In genomic region chr11:7606652-7607051, GRCm38 (mm10) we compare ENCODE assay signal across 24 mouse cellular contexts.
DNase-seq lines count a peak whose midpoint lies in the region; ATAC-seq and TF ChIP-seq lines count a peak whose summit lies in the region.
"Had no signal": no experiment of that assay in that cellular context is flagged by ENCODE, and none has a peak within 500 bp of the region (broad histone marks: within the 10 kb centered on the region; RNA-seq: fewer than 3 reads in every experiment).

No protein-coding gene starts in this region.

- no peak overlapping the region for H3K4me2 ChIP-seq in liver, embryonic 11.5 days
- H3K4me2 ChIP-seq in liver, postnatal 0 days (ENCODE audit: low read depth, low read length), result no peak overlapping the region
- no peak overlapping the region for H3K4me2 ChIP-seq in liver, embryonic 14.5 days (ENCODE audit: low read depth)
- no peak overlapping the region for H3K4me2 ChIP-seq in liver, embryonic 12.5 days
- H3K4me2 ChIP-seq in midbrain, embryonic 16.5 days (ENCODE audit: low read length), result no peak overlapping the region
- H3K4me2 ChIP-seq: embryonic facial prominence, embryonic 13.5 days; embryonic facial prominence, embryonic 15.5 days; forebrain, embryonic 12.5 days had no signal

- ATAC-seq in liver, embryonic 11.5 days (replicated peaks; ENCODE audit: low FRiP score), result 0 out of 2 replicates have a peak, but pooled peaks have one; percentile 29
- no peak for ATAC-seq in liver, postnatal 0 days
- peak; percentile 53; the same call in 1 of the 2 replicates for ATAC-seq in liver, embryonic 14.5 days (ENCODE audit: insufficient read depth)
- no peak for ATAC-seq in liver, embryonic 12.5 days
- no peak for ATAC-seq in midbrain, embryonic 16.5 days
- ATAC-seq: forebrain, embryonic 14.5 days; forebrain, embryonic 16.5 days had no signal

- H3K4me3 ChIP-seq in liver, embryonic 11.5 days (ENCODE audit: low read depth, low read length), result no peak overlapping the region
- no peak overlapping the region for H3K4me3 ChIP-seq in liver, postnatal 0 days (ENCODE audit: low read depth, low read length)
- no peak overlapping the region for H3K4me3 ChIP-seq in liver, embryonic 14.5 days (ENCODE audit: insufficient read depth in 1 of 2, low read depth in 2 of 2, low read length in 2 of 2)
- H3K4me3 ChIP-seq in liver, embryonic 12.5 days, result no peak overlapping the region
- H3K4me3 ChIP-seq in midbrain, embryonic 16.5 days (ENCODE audit: low read depth, low read length), result no peak overlapping the region
- H3K4me3 ChIP-seq: embryonic facial prominence, embryonic 13.5 days; embryonic facial prominence, embryonic 15.5 days; erythroblast, embryonic 14.5 days; forebrain, embryonic 10.5 days; forebrain, embryonic 12.5 days had no signal

- H3K27ac ChIP-seq in liver, embryonic 11.5 days (ENCODE audit: low read depth, low read length), result no peak overlapping the region
- no peak overlapping the region for H3K27ac ChIP-seq in liver, postnatal 0 days (ENCODE audit: low read depth)
- H3K27ac ChIP-seq in liver, embryonic 14.5 days, result no peak overlapping the region
- H3K27ac ChIP-seq in liver, embryonic 12.5 days, result no peak overlapping the region
- H3K27ac ChIP-seq in midbrain, embryonic 16.5 days (ENCODE audit: low read length), result no peak overlapping the region
- H3K27ac ChIP-seq: embryonic facial prominence, embryonic 13.5 days; embryonic facial prominence, embryonic 15.5 days; forebrain, embryonic 10.5 days; forebrain, embryonic 12.5 days had no signal

- no peaks in the 10 kb centered on the region for H3K9me3 ChIP-seq in liver, embryonic 11.5 days (ENCODE audit: control insufficient read depth, low read length)
- no peaks in the 10 kb centered on the region for H3K9me3 ChIP-seq in liver, postnatal 0 days (ENCODE audit: low read length)
- H3K9me3 ChIP-seq in liver, embryonic 14.5 days (ENCODE audit: control insufficient read depth, low read length), result no peaks in the 10 kb centered on the region
- H3K9me3 ChIP-seq in liver, embryonic 12.5 days (replicated peaks), result no peaks in the 10 kb centered on the region
- H3K9me3 ChIP-seq in midbrain, embryonic 16.5 days (replicated peaks; ENCODE audit: control insufficient read depth, low read length, poor library complexity, severe bottlenecking), result no peaks in the 10 kb centered on the region
- H3K9me3 ChIP-seq: embryonic facial prominence, embryonic 15.5 days; forebrain, embryonic 10.5 days; forebrain, embryonic 12.5 days had no signal

- H3K27me3 ChIP-seq in liver, embryonic 11.5 days (replicated peaks; ENCODE audit: control insufficient read depth, insufficient read depth, low read length), result no peaks in the 10 kb centered on the region
- no peaks in the 10 kb centered on the region for H3K27me3 ChIP-seq in liver, postnatal 0 days (ENCODE audit: insufficient read depth, low read length)
- H3K27me3 ChIP-seq in liver, embryonic 14.5 days (ENCODE audit: control insufficient read depth, insufficient read depth, low read length), result no peaks in the 10 kb centered on the region
- no peaks in the 10 kb centered on the region for H3K27me3 ChIP-seq in liver, embryonic 12.5 days (replicated peaks)
- H3K27me3 ChIP-seq in midbrain, embryonic 16.5 days (ENCODE audit: control insufficient read depth, insufficient read depth, low read depth, low read length), result no peaks in the 10 kb centered on the region
- H3K27me3 ChIP-seq: embryonic facial prominence, embryonic 13.5 days; embryonic facial prominence, embryonic 15.5 days; forebrain, embryonic 12.5 days had no signal

- no peak for TF ChIP-seq CTCF in liver, postnatal 0 days (IDR thresholded peaks at IDR 0.05; ENCODE audit: low read depth)
- TF ChIP-seq CTCF in liver, embryonic 14.5 days (IDR thresholded peaks at IDR 0.05; ENCODE audit: low read depth), result no peak

- no peak overlapping the region for H3K9ac ChIP-seq in liver, embryonic 11.5 days (ENCODE audit: low read depth, low read length)
- no peak overlapping the region for H3K9ac ChIP-seq in liver, postnatal 0 days (replicated peaks)
- no peak overlapping the region for H3K9ac ChIP-seq in liver, embryonic 14.5 days (replicated peaks)
- H3K9ac ChIP-seq in liver, embryonic 12.5 days, result no peak overlapping the region
- no peak overlapping the region for H3K9ac ChIP-seq in midbrain, embryonic 16.5 days (ENCODE audit: low read depth, low read length)
- H3K9ac ChIP-seq: embryonic facial prominence, embryonic 13.5 days; embryonic facial prominence, embryonic 15.5 days; forebrain, embryonic 12.5 days had no signal

- H3K36me3 ChIP-seq in liver, embryonic 11.5 days (ENCODE audit: control insufficient read depth, insufficient read depth, low read length), result no peaks in the 10 kb centered on the region
- no peaks in the 10 kb centered on the region for H3K36me3 ChIP-seq in liver, postnatal 0 days (replicated peaks; ENCODE audit: insufficient read depth, low read length)
- no peaks in the 10 kb centered on the region for H3K36me3 ChIP-seq in liver, embryonic 14.5 days (replicated peaks; ENCODE audit: control insufficient read depth, insufficient read depth, low read depth)
- H3K36me3 ChIP-seq in liver, embryonic 12.5 days, result no peaks in the 10 kb centered on the region
- H3K36me3 ChIP-seq in midbrain, embryonic 16.5 days (ENCODE audit: control insufficient read depth, insufficient read depth, low read length), result no peaks in the 10 kb centered on the region
- H3K36me3 ChIP-seq: embryonic facial prominence, embryonic 13.5 days; embryonic facial prominence, embryonic 15.5 days; forebrain, embryonic 10.5 days; forebrain, embryonic 12.5 days had no signal

- 56% methylated on average over 7 of the region's 7 CpGs for WGBS in liver, embryonic 11.5 days
- WGBS in liver, postnatal 0 days (ENCODE audit: insufficient replicate concordance), result 46% methylated on average over 7 of the region's 7 CpGs
- 24% methylated on average over 7 of the region's 7 CpGs for WGBS in liver, embryonic 14.5 days (ENCODE audit: insufficient replicate concordance)
- 36% methylated on average over 7 of the region's 7 CpGs for WGBS in liver, embryonic 12.5 days (ENCODE audit: insufficient replicate concordance)
- 81% methylated on average over 7 of the region's 7 CpGs for WGBS in midbrain, embryonic 16.5 days

- H3K4me1 ChIP-seq in liver, embryonic 11.5 days (replicated peaks; ENCODE audit: control insufficient read depth, insufficient read depth, low read length), result no peaks in the 10 kb centered on the region
- no peaks in the 10 kb centered on the region for H3K4me1 ChIP-seq in liver, postnatal 0 days (ENCODE audit: insufficient read depth)
- no peaks in the 10 kb centered on the region for H3K4me1 ChIP-seq in liver, embryonic 14.5 days (replicated peaks; ENCODE audit: control insufficient read depth in 2 of 2, insufficient read depth in 2 of 2, low read length in 1 of 2)
- H3K4me1 ChIP-seq in liver, embryonic 12.5 days, result no peaks in the 10 kb centered on the region
- H3K4me1 ChIP-seq in midbrain, embryonic 16.5 days (ENCODE audit: control insufficient read depth, insufficient read depth, low read length), result no peaks in the 10 kb centered on the region
- H3K4me1 ChIP-seq: embryonic facial prominence, embryonic 13.5 days; embryonic facial prominence, embryonic 15.5 days; forebrain, embryonic 10.5 days; forebrain, embryonic 12.5 days had no signal

- no peak for DNase-seq in liver, embryonic 11.5 days (ENCODE audit: low spot score)
- no peak for DNase-seq in liver, postnatal 0 days
- peak in 1 of 3 experiments; percentile 1 for DNase-seq in liver, embryonic 14.5 days (ENCODE audit: low read depth in 3 of 3, low spot score in 3 of 3)
- peak; percentile 0 for DNase-seq in c-Kit-positive CD71-positive TER-119-positive erythroid progenitor cells, embryonic 14.5 days (ENCODE audit: low spot score)
- DNase-seq in neural tube, embryonic 10.5 days (ENCODE audit: extremely low spot score, low spot score), result no peak
- DNase-seq: adrenal gland, adult 2 months; adrenal gland, postnatal 10 days; adrenal gland, postnatal 25 days; cerebellum, adult 11 months; cerebellum, adult 18-20 months; cerebellum, adult 8-10 months; cerebellum, adult 9-11 months; cerebellum, postnatal 14 days; cerebellum, postnatal 36 days; embryo, embryonic 11 days had no signal

- TF ChIP-seq EP300 in liver, postnatal 0 days (IDR thresholded peaks at IDR 0.05; ENCODE audit: low read depth), result no peak
- peak; percentile 5; the same call in 1 of the 2 replicates for TF ChIP-seq EP300 in liver, embryonic 14.5 days (IDR thresholded peaks at IDR 0.05; ENCODE audit: low read depth)

Comparison
In these comparisons a context has a peak if more than half of its experiments do, and no peak if none do; other contexts are left out.
1. ATAC-seq: peak in liver, embryonic 11.5 days (single experiment) and liver, embryonic 14.5 days (single experiment); none in liver, postnatal 0 days (single experiment), liver, embryonic 12.5 days (single experiment) and midbrain, embryonic 16.5 days (single experiment).